Mouse (Mus musculus): ENCODE measurements around the gene Peg3. TPM values are rescaled to one million over a fixed set of nuclear protein-coding genes. Genes with fewer than 3 reads are reported as not detected.
"Not testable (repeated sequence)": the region's sequence is repeated elsewhere in the genome, so short reads cannot be mapped to it uniquely, and the experiment has no call there.

The Peg3 gene
- 122 and 132 TPM in 2 replicates for total RNA-seq (2014; rRNA removed)
- polyA plus RNA-seq (2015; fragmentation: Nextera tagmentation; extraction: Ambion mirVana): 67.6 and 75.5 TPM in 2 replicates

DNA sequence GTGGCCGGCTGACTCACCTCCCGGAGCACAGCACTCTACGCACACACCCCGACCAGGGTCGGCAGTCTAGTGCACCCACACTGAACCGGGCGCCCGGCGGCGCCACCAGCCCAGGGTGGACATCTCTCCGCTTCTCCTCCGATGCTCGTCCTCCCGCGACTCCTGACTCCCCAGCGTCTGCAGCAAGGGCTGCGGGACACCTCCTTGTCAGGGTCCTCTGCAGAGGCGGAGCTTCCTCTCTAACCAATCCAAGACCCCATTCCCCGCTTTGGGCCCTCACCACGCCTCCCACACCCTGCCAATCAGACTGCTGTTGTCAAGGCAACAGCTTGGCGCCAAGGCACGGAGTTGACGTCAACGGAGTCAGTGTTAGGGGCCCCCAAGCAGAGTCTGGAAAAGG lies at the start of gene Peg3, which contains the start of gene Usp29:
Gene Peg3 (minus strand): TSS at position 191 of the 400 bp plus-strand sequence.
Gene Usp29 (plus strand): TSS at position 338 of the 400 bp plus-strand sequence.
- no peaks in the 10 kb centered on the region for H3K36me3 ChIP-seq (ENCODE audit: insufficient read depth, low read length)
- H3K4me3 ChIP-seq (ENCODE audit: low read length): peak within 1 kb of the TSS; percentile 60
- 57% methylated on average over 24 of the region's 24 CpGs for WGBS
- peak within 1 kb of the TSS; percentile 76 for H3K9ac ChIP-seq (replicated peaks; ENCODE audit: low read length)
- peak within 1 kb of the TSS; percentile 53 for H3K4me2 ChIP-seq (ENCODE audit: low read depth, low read length)
- DNase-seq (ENCODE audit: low spot score) (peak; percentile 94), ATAC-seq (peak; percentile 47)
- no peaks in the 10 kb centered on the region for H3K27me3 ChIP-seq (ENCODE audit: insufficient read depth, low read length)
- TF ChIP-seq CTCF (IDR thresholded peaks at IDR 0.05; ENCODE audit: low read depth): peak; percentile 27
- H3K9me3 ChIP-seq (ENCODE audit: low read length): 0 out of 2 replicates have a peak, but pooled peaks cover 5% of the 10 kb centered on the region
- H3K4me1 ChIP-seq (ENCODE audit: insufficient read depth, low read length): no peaks in the 10 kb centered on the region
- peak within 1 kb of the TSS; percentile 94 for H3K27ac ChIP-seq

DNA sequence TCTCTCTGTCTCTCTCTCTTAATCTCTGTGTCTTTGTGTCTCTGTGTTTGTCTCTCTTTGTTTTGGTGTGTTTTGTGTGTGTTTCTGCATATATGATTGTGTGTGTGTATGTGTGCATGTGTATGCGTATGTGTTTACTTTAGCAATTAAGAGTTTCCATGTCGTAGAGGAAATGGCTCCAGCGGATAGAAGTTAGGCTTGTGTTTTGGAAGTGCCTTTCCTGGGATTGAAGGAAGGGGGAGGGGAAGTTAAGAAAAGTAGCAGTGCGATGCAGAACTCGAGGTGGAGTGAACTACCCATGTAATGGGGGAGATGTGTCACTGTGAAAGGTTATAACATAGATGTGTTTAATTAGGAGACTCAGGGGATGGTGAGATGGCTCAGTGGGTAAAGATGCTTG lies 48.9 kb upstream of the Peg3 start:
- ATAC-seq (no peak), DNase-seq (ENCODE audit: low spot score) (no peak)
- Histone ChIP-seq H3K27me3 (ENCODE audit: insufficient read depth, low read length) (no peaks in the 10 kb centered on the region), H3K36me3 (ENCODE audit: insufficient read depth, low read length) (no peaks in the 10 kb centered on the region), H3K4me1 (ENCODE audit: insufficient read depth, low read length) (peaks cover 18% of the 10 kb centered on the region), H3K9me3 (ENCODE audit: low read length) (no peaks in the 10 kb centered on the region), H3K4me2 (ENCODE audit: low read depth, low read length) (no peak overlapping the region), H3K4me3 (ENCODE audit: low read length) (no peak overlapping the region), H3K9ac (replicated peaks; ENCODE audit: low read length) (no peak overlapping the region), H3K27ac (no peak overlapping the region)
- TF ChIP-seq CTCF (IDR thresholded peaks at IDR 0.05; ENCODE audit: low read depth): no peak
- 86% methylated on average over 5 of the region's 5 CpGs for WGBS

- Histone ChIP-seq H3K27me3 (ENCODE audit: insufficient read depth, low read length) (no peaks in the 10 kb centered on the region), H3K9me3 (ENCODE audit: low read length) (no peaks in the 10 kb centered on the region), H3K4me1 (ENCODE audit: insufficient read depth, low read length) (peaks cover 18% of the 10 kb centered on the region), H3K9ac (replicated peaks; ENCODE audit: low read length) (no peak overlapping the region), H3K27ac (peak overlapping the region; percentile 51; the same call in 1 of the 2 replicates), H3K4me2 (ENCODE audit: low read depth, low read length) (no peak overlapping the region), H3K4me3 (ENCODE audit: low read length) (no peak overlapping the region), H3K36me3 (ENCODE audit: insufficient read depth, low read length) (no peaks in the 10 kb centered on the region)
- peak; percentile 30; the same call in 1 of the 2 replicates for ATAC-seq
- WGBS: 43% methylated on average over 4 of the region's 4 CpGs
- DNase-seq (ENCODE audit: low spot score): no peak
- TF ChIP-seq CTCF (IDR thresholded peaks at IDR 0.05; ENCODE audit: low read depth): no peak
These were observed 47.5 kb upstream of the Peg3 start for GRCm38 (mm10) chr7:6777689-6778088.

GRCm38 (mm10) chr7:6777107-6777506 lies 46.9 kb upstream of the Peg3 start:
- Histone ChIP-seq H3K27me3 (ENCODE audit: insufficient read depth, low read length) (no peaks in the 10 kb centered on the region), H3K4me2 (ENCODE audit: low read depth, low read length) (no peak overlapping the region), H3K4me1 (ENCODE audit: insufficient read depth, low read length) (peaks cover 18% of the 10 kb centered on the region), H3K9ac (replicated peaks; ENCODE audit: low read length) (no peak overlapping the region), H3K27ac (peak overlapping the region; percentile 51; the same call in 1 of the 2 replicates), H3K4me3 (ENCODE audit: low read length) (no peak overlapping the region), H3K36me3 (ENCODE audit: insufficient read depth, low read length) (no peaks in the 10 kb centered on the region), H3K9me3 (ENCODE audit: low read length) (no peaks in the 10 kb centered on the region)
- peak; percentile 73 for ATAC-seq
- WGBS: 27% methylated on average over 2 of the region's 2 CpGs
- no peak for TF ChIP-seq CTCF (IDR thresholded peaks at IDR 0.05; ENCODE audit: low read depth)
- peak; percentile 66 for DNase-seq (ENCODE audit: low spot score)

- no peak for TF ChIP-seq CTCF (IDR thresholded peaks at IDR 0.05; ENCODE audit: low read depth)
- ATAC-seq (peak; percentile 53; the same call in 1 of the 2 replicates), DNase-seq (ENCODE audit: low spot score) (peak; percentile 31)
- no peak overlapping the region for H3K4me2 ChIP-seq (ENCODE audit: low read depth, low read length)
- WGBS: 72% methylated on average over 10 of the region's 10 CpGs
- H3K27me3 ChIP-seq (ENCODE audit: insufficient read depth, low read length): no peaks in the 10 kb centered on the region
- no peak overlapping the region for H3K4me3 ChIP-seq (ENCODE audit: low read length)
- H3K27ac ChIP-seq: peak overlapping the region; percentile 51; the same call in 1 of the 2 replicates
- H3K4me1 ChIP-seq (ENCODE audit: insufficient read depth, low read length): peaks cover 12% of the 10 kb centered on the region; the same call in 1 of the 2 replicates
- H3K9me3 ChIP-seq (ENCODE audit: low read length): no peaks in the 10 kb centered on the region
- H3K36me3 ChIP-seq (ENCODE audit: insufficient read depth, low read length): no peaks in the 10 kb centered on the region
- H3K9ac ChIP-seq (replicated peaks; ENCODE audit: low read length): no peak overlapping the region
These were observed 46.3 kb upstream of the Peg3 start for GRCm38 (mm10) chr7:6776314-6777059.

DNA sequence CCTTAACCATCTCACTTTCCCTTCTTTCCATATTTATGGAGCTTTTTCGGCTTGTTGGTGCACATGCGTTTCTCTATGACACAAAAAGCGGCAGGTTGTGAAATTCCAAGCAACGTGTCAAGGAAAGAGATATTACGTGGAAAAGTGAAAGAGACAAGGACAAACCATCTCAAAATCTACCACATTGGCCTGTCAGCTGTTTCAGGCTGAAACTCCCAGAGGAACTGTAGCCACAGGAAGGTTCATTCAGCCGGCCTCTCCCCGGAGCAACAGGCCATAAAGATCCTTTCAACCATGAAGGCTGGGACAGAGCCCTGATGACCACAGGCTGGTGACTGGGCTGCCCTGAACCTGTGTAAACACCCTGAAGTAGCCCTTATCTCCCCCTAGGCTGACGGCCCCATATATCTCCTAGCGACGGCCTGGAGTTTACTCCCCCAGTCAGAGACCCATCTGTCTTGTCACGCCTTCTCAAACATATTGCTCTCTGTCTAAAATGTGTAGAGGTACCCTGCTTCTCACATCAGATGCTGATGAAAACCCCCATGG lies 43.7 kb upstream of the Peg3 start:
- 49% methylated on average over 11 of the region's 11 CpGs for WGBS
- H3K4me1 ChIP-seq (ENCODE audit: insufficient read depth, low read length); H3K27ac ChIP-seq; H3K4me2 ChIP-seq (ENCODE audit: low read depth, low read length); H3K4me3 ChIP-seq (ENCODE audit: low read length); H3K27me3 ChIP-seq (ENCODE audit: insufficient read depth, low read length); ATAC-seq; H3K36me3 ChIP-seq (ENCODE audit: insufficient read depth, low read length); H3K9me3 ChIP-seq (ENCODE audit: low read length); DNase-seq (ENCODE audit: low spot score); H3K9ac ChIP-seq (replicated peaks; ENCODE audit: low read length): not testable (repeated sequence)
